Mouse (Mus musculus) limb, embryonic 13.5 days (tissue): ENCODE data around the gene Ptges3. TPM values are rescaled to one million over a fixed set of nuclear protein-coding genes. Genes with fewer than 3 reads are reported as not detected.
"Not testable (repeated sequence)": the region's sequence is repeated elsewhere in the genome, so short reads cannot be mapped to it uniquely, and the experiment has no call there.

Experiments
- ATAC-seq: fragments of 200-750 bp; cut with Nextera tagmentation; 2 replicates; pipeline ENCODE4 v1.8.0; 2017; ENCODE audit warnings: low read depth, moderate number of reproducible peaks, moderate TSS enrichment; ENCODE audit not compliant: low FRiP score
- H3K27ac ChIP-seq: fragments of 300-500 bp; sonication (generic); 2 replicates; pipeline ENCODE4 v1.5.1; 2015; ENCODE audit warnings: inconsistent platforms, mild to moderate bottlenecking, moderate library complexity
- H3K27me3 ChIP-seq: fragments of 300-500 bp; sonication (generic); 2 replicates; pipeline ENCODE4 v1.6.1; 2015; ENCODE audit warnings: mild to moderate bottlenecking, inconsistent platforms
- H3K36me3 ChIP-seq: fragments of 300-500 bp; sonication (generic); 2 replicates; pipeline ENCODE4 v1.6.1; 2015; ENCODE audit warnings: inconsistent platforms, mild to moderate bottlenecking, moderate library complexity
- H3K4me1 ChIP-seq: fragments of 300-500 bp; sonication (generic); 2 replicates; pipeline ENCODE4 v1.6.1; 2015; ENCODE audit warnings: inconsistent platforms
- H3K4me2 ChIP-seq: fragments of 300-500 bp; sonication (generic); replicated peaks from 2 replicates; pipeline ENCODE4 v1.6.1; 2015; ENCODE audit warnings: inconsistent platforms, mild to moderate bottlenecking, moderate library complexity
- H3K4me3 ChIP-seq: fragments of 300-500 bp; sonication (generic); 2 replicates; pipeline ENCODE4 v1.5.1; 2015; ENCODE audit warnings: moderate library complexity, mild to moderate bottlenecking, inconsistent platforms
- H3K9ac ChIP-seq: fragments of 300-500 bp; sonication (generic); 2 replicates; pipeline ENCODE4 v1.6.1; 2015; ENCODE audit warnings: mild to moderate bottlenecking, inconsistent platforms
- H3K9me3 ChIP-seq: fragments of 300-500 bp; sonication (generic); 2 replicates; pipeline ENCODE4 v1.6.1; 2016; ENCODE audit warnings: inconsistent platforms
- WGBS: fragments of 180-500 bp; shearing (Covaris S2); methylation state at CpG from one replicate; pipeline ENCODE4 v1.1.7; 2015; 5-methylcytosine and 5-hydroxymethylcytosine counted together
- polyA plus RNA-seq: library from polyadenylated mRNA; unstranded; fragments of >200 nt; fragmentation: Nextera tagmentation; extraction: Ambion mirVana; gene quantifications from 2 replicates; pipeline ENCODE4 v1.2.1, GENCODE M21; 2015

The Ptges3 gene
- polyA plus RNA-seq, 1 experiment from 2014 or later, result 574 TPM

DNA sequence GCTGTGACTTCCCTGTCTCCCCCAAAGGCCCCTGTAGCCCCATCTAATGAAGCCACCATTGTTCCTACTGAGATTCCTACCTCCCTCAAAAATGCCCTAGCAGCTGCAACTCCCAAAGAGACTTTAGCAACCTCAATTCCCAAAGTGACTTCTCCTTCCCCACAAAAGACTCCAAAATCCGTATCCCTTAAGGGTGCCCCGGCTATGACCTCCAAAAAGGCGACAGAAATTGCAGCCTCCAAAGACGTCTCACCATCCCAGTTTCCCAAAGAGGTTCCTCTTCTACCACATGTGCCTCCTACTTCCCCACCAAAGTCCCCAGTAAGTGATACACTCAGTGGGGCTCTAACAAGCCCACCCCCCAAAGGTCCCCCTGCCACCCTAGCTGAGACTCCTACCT is 17.1 kb upstream of the Ptges3 start:
- Histone ChIP-seq H3K4me1 (peaks cover 74% of the 10 kb centered on the region), H3K36me3 (peaks cover 84% of the 10 kb centered on the region)
- WGBS, result 72% methylated on average over 4 of the region's 4 CpGs

DNA sequence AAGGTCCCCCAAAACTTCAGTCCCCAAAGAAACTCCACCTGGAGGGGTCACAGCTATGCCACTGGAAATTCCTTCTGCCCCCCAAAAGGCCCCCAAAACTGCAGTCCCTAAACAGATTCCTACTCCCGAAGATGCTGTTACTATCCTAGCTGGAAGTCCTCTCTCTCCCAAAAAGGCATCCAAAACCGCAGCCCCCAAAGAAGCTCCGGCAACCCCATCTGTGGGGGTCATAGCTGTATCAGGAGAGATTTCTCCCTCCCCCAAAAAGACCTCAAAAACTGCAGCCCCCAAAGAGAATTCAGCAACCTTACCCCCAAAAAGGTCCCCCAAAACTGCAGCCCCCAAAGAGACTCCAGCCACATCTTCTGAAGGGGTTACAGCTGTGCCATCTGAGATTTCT is 16.3 kb upstream of the Ptges3 start:
- H3K4me1 ChIP-seq, result peaks cover 65% of the 10 kb centered on the region
- H3K4me3 ChIP-seq, result no peak overlapping the region
- no peak for ATAC-seq
- 90% methylated on average over 3 of the region's 3 CpGs for WGBS
- H3K27ac ChIP-seq, result no peak overlapping the region
- H3K4me2 ChIP-seq, result no peak overlapping the region
- no peaks in the 10 kb centered on the region for H3K9me3 ChIP-seq
- H3K9ac ChIP-seq, result peak overlapping the region; percentile 35; the same call in 1 of the 2 replicates
- H3K27me3 ChIP-seq, result no peaks in the 10 kb centered on the region
- H3K36me3 ChIP-seq, result peaks cover 90% of the 10 kb centered on the region

More for the DNA sequence above, 17.1 kb upstream of the Ptges3 start:
- no peak overlapping the region for H3K27ac ChIP-seq
- no peak overlapping the region for H3K4me3 ChIP-seq
- no peak overlapping the region for H3K4me2 ChIP-seq
- H3K9me3 ChIP-seq, result no peaks in the 10 kb centered on the region
- no peak overlapping the region for H3K9ac ChIP-seq
- ATAC-seq, result no peak
- H3K27me3 ChIP-seq, result no peaks in the 10 kb centered on the region

DNA sequence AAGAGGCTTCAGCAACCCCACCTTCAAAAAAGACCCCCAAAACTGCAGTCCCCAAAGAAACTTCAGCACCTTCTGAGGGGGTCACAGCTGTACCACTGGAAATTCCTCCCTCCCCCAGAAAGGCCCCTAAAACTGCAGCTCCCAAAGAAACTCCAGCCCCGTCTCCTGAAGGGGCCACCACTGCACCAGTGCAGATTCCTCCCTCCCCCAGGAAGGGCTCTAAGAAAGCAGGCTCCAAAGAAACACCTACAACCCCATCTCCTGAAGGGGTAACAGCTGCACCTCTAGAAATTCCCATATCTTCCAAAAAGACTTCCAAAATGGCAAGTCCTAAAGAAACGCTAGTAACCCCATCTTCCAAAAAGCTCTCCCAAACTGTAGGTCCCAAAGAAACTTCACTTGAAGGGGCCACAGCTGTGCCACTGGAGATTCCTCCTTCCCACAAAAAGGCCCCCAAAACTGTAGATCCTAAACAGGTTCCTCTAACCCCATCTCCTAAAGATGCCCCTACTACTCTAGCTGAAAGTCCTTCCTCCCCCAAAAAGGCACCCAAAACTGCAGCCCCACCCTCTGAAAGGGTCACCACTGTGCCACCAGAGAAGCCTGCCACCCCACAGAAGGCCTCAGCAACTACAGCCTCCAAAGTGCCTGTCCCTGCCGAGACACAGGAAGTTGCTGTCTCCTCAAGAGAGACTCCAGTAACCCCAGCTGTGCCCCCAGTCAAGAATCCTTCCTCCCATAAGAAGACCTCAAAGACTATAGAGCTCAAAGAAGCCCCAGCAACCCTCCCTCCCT is 15.5 kb upstream of the Ptges3 start:
- Histone ChIP-seq H3K27ac (no peak overlapping the region), H3K9me3 (no peaks in the 10 kb centered on the region), H3K27me3 (no peaks in the 10 kb centered on the region), H3K9ac (0 out of 2 replicates have a peak overlapping the region, but pooled peaks have one; percentile 19), H3K4me3 (no peak overlapping the region), H3K4me2 (no peak overlapping the region), H3K4me1 (peaks cover 59% of the 10 kb centered on the region), H3K36me3 (peaks cover 93% of the 10 kb centered on the region)
- ATAC-seq, result no peak
- 62% methylated on average over 3 of the region's 3 CpGs for WGBS

DNA sequence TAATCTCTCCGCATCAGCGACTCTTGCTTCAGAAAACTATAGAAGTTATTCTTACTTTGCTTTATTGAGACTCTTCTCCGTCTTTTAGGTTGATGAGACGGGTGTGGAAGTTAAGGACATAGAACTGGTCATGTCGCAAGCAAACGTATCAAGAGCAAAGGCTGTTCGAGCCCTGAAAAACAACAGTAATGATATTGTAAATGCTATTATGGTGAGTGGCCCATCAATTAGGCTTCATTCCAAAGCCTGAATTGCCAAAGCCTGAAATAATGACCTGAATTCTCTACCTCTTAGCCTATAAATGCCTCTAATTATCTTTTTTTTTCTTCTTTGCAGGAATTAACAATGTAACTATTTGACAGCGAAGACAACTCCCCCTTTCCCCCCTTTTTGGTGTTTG is 10.6 kb upstream of the Ptges3 start:
- no peak overlapping the region for H3K4me2 ChIP-seq
- no peak for ATAC-seq
- peaks cover 84% of the 10 kb centered on the region for H3K36me3 ChIP-seq
- H3K27me3 ChIP-seq, result no peaks in the 10 kb centered on the region
- no peak overlapping the region for H3K27ac ChIP-seq
- WGBS, result 98% methylated on average over 8 of the region's 8 CpGs
- H3K9ac ChIP-seq, result no peak overlapping the region
- H3K4me3 ChIP-seq, result no peak overlapping the region
- peaks cover 15% of the 10 kb centered on the region for H3K4me1 ChIP-seq
- H3K9me3 ChIP-seq, result no peaks in the 10 kb centered on the region

DNA sequence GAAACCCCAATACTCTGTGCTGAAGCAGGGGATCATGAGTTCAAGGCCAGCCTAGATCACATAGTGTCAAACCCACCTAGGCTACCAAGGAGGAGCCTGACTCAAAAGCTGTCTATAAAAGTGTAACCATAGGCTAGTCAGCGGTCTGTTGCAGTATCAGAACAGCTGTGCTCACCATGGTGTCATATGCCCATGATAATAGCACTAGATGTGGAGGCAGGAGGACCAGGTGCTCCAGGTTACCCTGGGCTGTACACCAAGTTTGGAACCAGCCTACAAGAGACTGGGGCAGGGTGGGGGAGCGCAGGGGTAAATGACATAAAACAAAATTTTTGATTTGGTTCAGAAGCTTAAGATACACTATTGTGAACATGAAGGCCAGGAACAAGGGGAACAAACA is 9.0 kb upstream of the Ptges3 start:
- Histone ChIP-seq H3K27me3 (no peaks in the 10 kb centered on the region), H3K4me2 (no peak overlapping the region), H3K9me3 (no peaks in the 10 kb centered on the region), H3K9ac (no peak overlapping the region), H3K36me3 (peaks cover 68% of the 10 kb centered on the region), H3K27ac (no peak overlapping the region), H3K4me1 (0 out of 2 replicates have a peak, but pooled peaks cover 3% of the 10 kb centered on the region), H3K4me3 (no peak overlapping the region)
- ATAC-seq, result no peak
- 94% methylated on average over 2 of the region's 2 CpGs for WGBS

DNA sequence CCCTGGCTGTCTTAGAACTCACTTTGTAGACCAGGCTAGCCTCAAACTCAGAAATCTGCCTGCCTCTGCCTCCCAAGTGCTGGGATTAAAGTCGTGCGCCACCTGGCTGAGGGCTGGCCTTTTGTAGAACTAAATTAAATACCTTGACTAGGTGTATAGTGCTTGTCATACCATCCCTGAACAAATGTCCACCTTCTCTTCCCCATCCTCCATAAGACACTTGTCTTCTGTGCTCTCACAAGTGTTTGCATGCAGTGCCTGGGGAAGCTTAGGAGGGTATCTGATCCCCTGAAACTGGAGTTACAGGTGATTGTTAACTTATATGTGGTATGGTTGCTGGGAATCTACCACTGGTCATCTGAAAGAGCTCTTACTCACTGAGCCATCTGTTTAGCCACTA is 8.4 kb upstream of the Ptges3 start:
- H3K9ac ChIP-seq, result no peak overlapping the region
- no peak overlapping the region for H3K4me2 ChIP-seq
- no peak overlapping the region for H3K4me3 ChIP-seq
- ATAC-seq, result no peak
- peaks cover 62% of the 10 kb centered on the region for H3K36me3 ChIP-seq
- no peak overlapping the region; the same call in 1 of the 2 replicates for H3K27ac ChIP-seq
- no peaks in the 10 kb centered on the region for H3K4me1 ChIP-seq
- 80% methylated on average over 2 of the region's 2 CpGs for WGBS
- H3K27me3 ChIP-seq, result no peaks in the 10 kb centered on the region
- H3K9me3 ChIP-seq, result no peaks in the 10 kb centered on the region

DNA sequence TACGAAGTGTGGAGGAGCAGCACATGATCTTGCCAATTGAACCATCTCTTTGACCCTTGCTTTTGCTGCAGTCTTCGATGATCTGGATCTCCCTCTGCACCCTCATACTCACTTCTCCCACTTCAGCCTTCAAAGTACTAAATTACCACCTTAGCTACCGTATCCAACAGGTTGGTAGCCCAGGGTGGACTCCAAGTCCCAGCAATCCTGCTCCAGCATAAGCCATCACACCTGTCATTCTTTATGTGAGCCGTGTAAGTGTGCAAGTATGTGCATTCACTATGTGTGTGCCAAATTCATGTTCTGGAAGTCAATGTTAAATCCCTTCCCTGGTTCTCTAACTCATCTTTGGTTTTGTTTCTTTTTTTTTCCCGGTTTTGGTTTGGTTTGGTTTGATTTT is 7.2 kb upstream of the Ptges3 start:
- no peaks in the 10 kb centered on the region for H3K9me3 ChIP-seq
- WGBS, result 93% methylated on average over 5 of the region's 5 CpGs
- H3K4me2 ChIP-seq, result no peak overlapping the region
- no peak overlapping the region for H3K27ac ChIP-seq
- ATAC-seq, result no peak
- no peak overlapping the region for H3K4me3 ChIP-seq
- peaks cover 50% of the 10 kb centered on the region for H3K36me3 ChIP-seq
- H3K27me3 ChIP-seq, result no peaks in the 10 kb centered on the region
- H3K9ac ChIP-seq, result no peak overlapping the region
- no peaks in the 10 kb centered on the region for H3K4me1 ChIP-seq

DNA sequence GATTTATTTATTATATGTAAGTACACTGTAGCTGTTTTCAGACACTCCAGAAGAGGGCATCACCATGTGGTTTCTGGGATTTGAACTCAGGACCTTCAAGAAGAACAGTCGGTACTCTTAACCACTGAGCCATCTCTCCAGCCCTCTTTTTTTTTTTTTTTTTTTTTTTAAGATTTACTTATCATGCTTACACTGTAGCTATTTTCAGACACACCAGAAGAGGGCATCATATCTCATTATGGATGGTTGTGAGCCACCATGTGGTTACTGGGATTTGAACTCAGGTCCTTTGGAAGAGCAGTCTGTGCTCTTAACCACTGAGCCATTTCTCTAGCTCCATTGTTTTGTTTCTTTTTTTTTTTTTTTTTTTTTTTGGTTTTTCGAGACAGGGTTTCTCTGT is 6.6 kb upstream of the Ptges3 start:
- H3K36me3 ChIP-seq, result peaks cover 45% of the 10 kb centered on the region
- 91% methylated on average over 1 of the region's 2 CpGs for WGBS
- not testable (repeated sequence) for H3K4me1 ChIP-seq, H3K27me3 ChIP-seq, H3K27ac ChIP-seq, H3K9ac ChIP-seq, ATAC-seq, H3K4me2 ChIP-seq, H3K4me3 ChIP-seq, H3K9me3 ChIP-seq

DNA sequence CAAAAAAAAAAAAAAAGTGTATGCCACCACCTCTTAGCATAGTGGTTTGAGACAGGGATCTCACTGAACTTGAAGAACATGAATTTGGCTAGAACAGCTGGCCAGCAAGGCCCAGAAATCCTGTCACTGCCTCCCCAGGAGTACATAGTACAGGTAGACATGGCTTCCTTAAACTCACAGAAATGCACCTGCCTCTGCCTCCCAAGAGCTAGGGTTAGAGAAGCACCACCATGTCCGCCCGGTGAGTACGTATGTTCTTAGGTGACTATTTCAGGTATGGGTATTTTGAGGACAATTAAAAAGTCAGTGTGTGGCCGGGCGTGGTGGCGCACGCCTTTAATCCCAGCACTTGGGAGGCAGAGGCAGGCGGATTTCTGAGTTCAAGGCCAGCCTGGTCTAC is 5.8 kb upstream of the Ptges3 start:
- WGBS, result 90% methylated on average over 8 of the region's 8 CpGs
- Histone ChIP-seq H3K4me1 (peaks cover 5% of the 10 kb centered on the region), H3K9me3 (no peaks in the 10 kb centered on the region), H3K9ac (no peak overlapping the region), H3K4me3 (no peak overlapping the region), H3K27ac (no peak overlapping the region), H3K36me3 (peaks cover 38% of the 10 kb centered on the region), H3K4me2 (no peak overlapping the region), H3K27me3 (no peaks in the 10 kb centered on the region)
- no peak for ATAC-seq

DNA sequence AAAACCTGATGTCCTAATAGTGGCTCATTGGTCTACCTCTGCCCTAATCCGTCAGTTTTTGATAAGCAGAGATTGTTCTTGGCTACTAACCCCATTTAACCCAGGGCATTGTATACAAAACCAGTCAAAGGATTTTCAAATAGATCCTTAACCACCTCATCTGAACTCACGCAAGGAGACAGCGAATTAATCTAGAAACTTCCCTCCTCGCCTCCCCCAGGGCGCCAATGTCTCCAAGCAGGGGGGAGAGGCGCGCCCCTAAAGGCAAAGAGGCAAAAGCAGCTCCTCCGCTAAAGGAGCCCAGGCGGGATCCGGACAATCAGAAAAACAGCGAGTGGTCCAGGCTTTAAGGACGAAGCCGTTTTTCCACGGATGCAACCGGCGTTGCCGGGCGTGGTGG is 570 bp upstream of the Ptges3 start:
- H3K9ac ChIP-seq, result peak overlapping the region; percentile 98
- 1% methylated on average over 18 of the region's 18 CpGs for WGBS
- no peaks in the 10 kb centered on the region for H3K9me3 ChIP-seq
- H3K4me2 ChIP-seq, result peak overlapping the region; percentile 84
- ATAC-seq, result no peak; the same call in 1 of the 2 replicates
- no peaks in the 10 kb centered on the region for H3K27me3 ChIP-seq
- H3K27ac ChIP-seq, result peak overlapping the region; percentile 99
- peak overlapping the region; percentile 98 for H3K4me3 ChIP-seq
- peaks cover 14% of the 10 kb centered on the region; the same call in 1 of the 2 replicates for H3K36me3 ChIP-seq
- H3K4me1 ChIP-seq, result peaks cover 22% of the 10 kb centered on the region

DNA sequence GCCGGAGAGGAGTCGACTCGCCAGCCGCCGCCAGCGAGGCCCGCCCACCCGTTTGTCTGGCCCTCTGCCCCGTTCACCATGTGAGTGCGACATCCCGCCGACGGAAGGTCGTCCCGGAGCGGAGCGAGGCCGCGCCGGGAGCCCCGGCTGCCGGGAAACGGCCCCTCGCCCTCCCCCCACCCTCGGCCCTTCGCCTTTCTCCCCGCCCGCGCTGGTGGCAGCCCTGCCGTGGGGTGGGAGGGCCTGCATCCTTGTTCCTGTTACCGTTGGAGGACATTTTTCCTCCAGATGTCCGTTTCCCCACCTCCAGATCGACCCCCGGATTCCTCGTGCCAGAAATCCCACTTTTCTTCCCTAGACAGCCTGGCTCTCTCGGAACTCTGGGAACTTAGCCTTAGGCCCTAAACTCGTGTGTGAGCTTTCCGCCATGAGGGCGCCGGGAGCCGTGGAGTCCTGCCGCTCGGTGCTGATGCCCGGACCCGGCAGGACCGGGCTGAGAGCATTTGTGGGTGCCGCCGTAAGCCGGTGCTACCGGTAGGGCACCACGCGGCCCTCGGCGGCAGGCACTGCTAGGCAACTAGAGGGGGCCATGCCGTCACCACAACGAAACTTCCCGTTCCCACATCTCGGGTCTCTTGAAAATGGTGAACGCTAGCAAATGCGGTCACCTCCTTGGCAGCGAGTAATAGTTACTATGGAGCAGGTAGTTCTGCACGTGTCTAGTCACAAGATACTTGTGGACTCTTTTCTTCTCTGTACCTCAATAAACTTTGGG is 640 bp downstream of the Ptges3 start:
- WGBS, result under 1% methylated on average over 62 of the region's 62 CpGs
- H3K27ac ChIP-seq, result peak overlapping the region; percentile 99
- H3K36me3 ChIP-seq, result peaks cover 22% of the 10 kb centered on the region
- peak overlapping the region; percentile 84 for H3K4me2 ChIP-seq
- H3K4me3 ChIP-seq, result peak overlapping the region; percentile 98
- H3K9ac ChIP-seq, result peak overlapping the region; percentile 98
- H3K4me1 ChIP-seq, result peaks cover 22% of the 10 kb centered on the region
- no peaks in the 10 kb centered on the region for H3K27me3 ChIP-seq
- no peaks in the 10 kb centered on the region for H3K9me3 ChIP-seq
- ATAC-seq, result peak; percentile 30

DNA sequence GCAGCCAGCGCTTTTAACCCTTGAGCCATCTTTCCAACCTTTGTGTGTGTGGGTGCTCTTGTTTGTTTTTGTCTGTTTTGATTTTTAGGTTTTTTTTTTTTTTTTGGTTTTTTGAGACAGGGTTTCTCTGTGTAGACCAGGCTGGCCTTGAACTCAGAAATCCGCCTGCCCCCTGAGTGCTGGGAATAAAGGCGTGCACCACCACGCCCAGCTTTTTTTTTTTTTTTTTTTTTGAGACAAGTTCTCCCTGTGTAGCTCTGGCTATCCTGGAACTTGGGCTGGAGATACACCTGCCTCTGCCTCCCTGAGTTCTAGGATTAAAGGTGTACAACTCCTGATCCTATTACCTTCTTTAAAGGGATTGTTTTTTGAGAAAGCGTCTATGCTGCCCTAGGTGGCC is 2.4 kb downstream of the Ptges3 start:
- peaks cover 22% of the 10 kb centered on the region for H3K36me3 ChIP-seq
- H3K27me3 ChIP-seq, result no peaks in the 10 kb centered on the region
- H3K27ac ChIP-seq, result no peak overlapping the region
- peaks cover 22% of the 10 kb centered on the region for H3K4me1 ChIP-seq
- H3K9ac ChIP-seq, result peak overlapping the region; percentile 98
- peak overlapping the region; percentile 84 for H3K4me2 ChIP-seq
- H3K4me3 ChIP-seq, result peak overlapping the region; percentile 98
- H3K9me3 ChIP-seq, result no peaks in the 10 kb centered on the region
- no peak for ATAC-seq
- 90% methylated on average over 5 of the region's 5 CpGs for WGBS
